Comparison of ENCODE assay signal across 29 mouse cellular contexts in genomic region chr3:98147706-98148105, GRCm38 (mm10). TPM values are rescaled to one million over a fixed set of nuclear protein-coding genes. Genes with fewer than 3 reads are reported as not detected.
DNase-seq lines count a peak whose midpoint lies in the region; ATAC-seq and TF ChIP-seq lines count a peak whose summit lies in the region.
"Had no signal": no experiment of that assay in that cellular context is flagged by ENCODE, and none has a peak within 500 bp of the region (broad histone marks: within the 10 kb centered on the region; RNA-seq: fewer than 3 reads in every experiment).

No protein-coding gene starts in this region.

- DNase-seq in adrenal gland, adult (ENCODE audit: inconsistent age in 2 of 2, low spot score in 1 of 2) = peak; percentile 83 to 88
- DNase-seq in adrenal gland, postnatal 4 days (ENCODE audit: low spot score in 2 of 2) = no peak
- DNase-seq in liver, postnatal 0 days = peak; percentile 10
- DNase-seq in liver, embryonic 11.5 days (ENCODE audit: low spot score) = no peak
- DNase-seq in adrenal gland, postnatal 36 days = peak; percentile 78 to 83
- DNase-seq in layer of hippocampus, postnatal 14 days (ENCODE audit: low spot score in 2 of 2) = no peak
- no peak for DNase-seq in layer of hippocampus, postnatal 25 days (ENCODE audit: extremely low spot score in 1 of 2, low spot score in 1 of 2)
- DNase-seq: B cell, adult 2 months; cerebellum, adult 11 months; cerebellum, adult 9-10 months; cerebellum, postnatal 25 days; gastrocnemius, postnatal 36 days; heart, adult 18-20 months; kidney, adult 18-20 months had no signal

- no peaks in the 10 kb centered on the region for H3K9me3 ChIP-seq in liver, postnatal 0 days (ENCODE audit: low read length)
- no peaks in the 10 kb centered on the region for H3K9me3 ChIP-seq in liver, embryonic 11.5 days (ENCODE audit: control insufficient read depth, low read length)
- H3K9me3 ChIP-seq: embryonic facial prominence, embryonic 12.5 days; forebrain, embryonic 15.5 days; heart, embryonic 12.5 days; hindbrain, embryonic 12.5 days had no signal

- H3K36me3 ChIP-seq in liver, postnatal 0 days (replicated peaks; ENCODE audit: insufficient read depth, low read length) = peaks cover 55% of the 10 kb centered on the region
- peaks cover 37% of the 10 kb centered on the region for H3K36me3 ChIP-seq in liver, embryonic 11.5 days (ENCODE audit: control insufficient read depth, insufficient read depth, low read length)
- H3K36me3 ChIP-seq: G1E had no signal

- H3K4me3 ChIP-seq in liver, postnatal 0 days (ENCODE audit: low read depth, low read length) = no peak overlapping the region
- no peak overlapping the region for H3K4me3 ChIP-seq in liver, embryonic 11.5 days (ENCODE audit: low read depth, low read length)
- H3K4me3 ChIP-seq: embryonic facial prominence, embryonic 12.5 days; forebrain, embryonic 15.5 days; heart, embryonic 12.5 days; hindbrain, embryonic 12.5 days had no signal

- no peak overlapping the region for H3K4me2 ChIP-seq in liver, postnatal 0 days (ENCODE audit: low read depth, low read length)
- no peak overlapping the region for H3K4me2 ChIP-seq in liver, embryonic 11.5 days
- H3K4me2 ChIP-seq: embryonic facial prominence, embryonic 12.5 days; forebrain, embryonic 15.5 days; heart, embryonic 12.5 days; hindbrain, embryonic 12.5 days had no signal

- no peak for TF ChIP-seq EP300 in liver, postnatal 0 days (IDR thresholded peaks at IDR 0.05; ENCODE audit: low read depth)

- TF ChIP-seq CTCF in liver, postnatal 0 days (IDR thresholded peaks at IDR 0.05; ENCODE audit: low read depth) = no peak

- H3K27ac ChIP-seq in liver, postnatal 0 days (ENCODE audit: low read depth) = no peak overlapping the region
- no peak overlapping the region for H3K27ac ChIP-seq in liver, embryonic 11.5 days (ENCODE audit: low read depth, low read length)
- H3K27ac ChIP-seq: embryonic facial prominence, embryonic 12.5 days; forebrain, embryonic 15.5 days; hindbrain, embryonic 12.5 days had no signal

- WGBS in liver, postnatal 0 days (ENCODE audit: insufficient replicate concordance) = 87% methylated on average over 14 of the region's 14 CpGs
- 89% methylated on average over 14 of the region's 14 CpGs for WGBS in liver, embryonic 11.5 days

- no peak for ATAC-seq in liver, postnatal 0 days
- ATAC-seq in liver, embryonic 11.5 days (replicated peaks; ENCODE audit: low FRiP score) = no peak
- ATAC-seq: CD4-positive, CD25-positive, alpha-beta regulatory T cell, adult 4 months; forebrain, embryonic 15.5 days; hindbrain, embryonic 16.5 days; inflammation-experienced regulatory T-cells, adult 6 months had no signal

- no peaks in the 10 kb centered on the region for H3K27me3 ChIP-seq in liver, postnatal 0 days (ENCODE audit: insufficient read depth, low read length)
- H3K27me3 ChIP-seq in liver, embryonic 11.5 days (replicated peaks; ENCODE audit: control insufficient read depth, insufficient read depth, low read length) = no peaks in the 10 kb centered on the region
- H3K27me3 ChIP-seq: embryonic facial prominence, embryonic 12.5 days; forebrain, embryonic 15.5 days; heart, embryonic 12.5 days; hindbrain, embryonic 12.5 days had no signal

- H3K4me1 ChIP-seq in liver, postnatal 0 days (ENCODE audit: insufficient read depth) = no peaks in the 10 kb centered on the region
- no peaks in the 10 kb centered on the region for H3K4me1 ChIP-seq in liver, embryonic 11.5 days (replicated peaks; ENCODE audit: control insufficient read depth, insufficient read depth, low read length)
- H3K4me1 ChIP-seq: embryonic facial prominence, embryonic 12.5 days; forebrain, embryonic 15.5 days; heart, embryonic 12.5 days; hindbrain, embryonic 12.5 days had no signal

- no peak overlapping the region for H3K9ac ChIP-seq in liver, postnatal 0 days (replicated peaks)
- no peak overlapping the region for H3K9ac ChIP-seq in liver, embryonic 11.5 days (ENCODE audit: low read depth, low read length)
- H3K9ac ChIP-seq: embryonic facial prominence, embryonic 12.5 days; forebrain, embryonic 15.5 days; heart, embryonic 12.5 days; hindbrain, embryonic 12.5 days had no signal

RNA-seq across cellular contexts. Expression of gene Adam30, which starts 12.7 kb away (rescaled TPM):
- total RNA-seq in adrenal gland, postnatal 4 days (2021) = not detected
- polyA plus RNA-seq in liver, postnatal 0 days (2015; fragmentation: Nextera tagmentation; extraction: Ambion mirVana) = not detected in 2 replicates
- polyA plus RNA-seq in liver, embryonic 11.5 days (2014; fragmentation: Nextera tagmentation; extraction: Ambion mirVana) = not detected in 2 replicates
- total RNA-seq in adrenal gland, postnatal 36 days (2021) = not detected
- not detected for total RNA-seq in layer of hippocampus, postnatal 14 days (2021)
- not detected for total RNA-seq in layer of hippocampus, postnatal 25 days (2021)
- total RNA-seq: adrenal gland, adult 18-20 months; gastrocnemius, adult 8-10 months; gastrocnemius, postnatal 36 days; heart, adult 18-20 months; heart, postnatal 25 days had no signal
- polyA plus RNA-seq: brain, embryonic 14.5 days; CD4-positive, CD25-positive, alpha-beta regulatory T cell, adult 4 months; cortical plate, adult 2 months; embryonic facial prominence, embryonic 12.5 days; forebrain, embryonic 11.5 days; forebrain, embryonic 15.5 days; G1E; heart, embryonic 12.5 days; heart, embryonic 16.5 days; hindbrain, embryonic 12.5 days; hindbrain, embryonic 16.5 days; inflammation-experienced regulatory T-cells, adult 6 months had no signal

Comparison
In these comparisons a context has a peak if more than half of its experiments do, and no peak if none do; other contexts are left out.
1. DNase-seq: peak in adrenal gland, adult (2 of 2), liver, postnatal 0 days (single experiment) and adrenal gland, postnatal 36 days (2 of 2); none in adrenal gland, postnatal 4 days (0 of 2), liver, embryonic 11.5 days (single experiment), layer of hippocampus, postnatal 14 days (0 of 2) and layer of hippocampus, postnatal 25 days (0 of 2).